Mouse (Mus musculus) C2C12 (cell line): Measurements from ENCODE around the gene Figla.

ENCODE experiments used
- CEBPB ChIP-seq: IDR thresholded peaks from one replicate; pipeline ENCODE4 v1.6.1; 2011; ENCODE audit warnings: low read depth, mild to moderate bottlenecking, control low read depth, moderate library complexity
- CTCF ChIP-seq: IDR thresholded peaks from one replicate; pipeline ENCODE4 v1.5.1; 2011; ENCODE audit not compliant: control insufficient read depth, insufficient read depth, insufficient read length
- MAX ChIP-seq: IDR thresholded peaks from one replicate; pipeline ENCODE4 v1.6.1; 2011; ENCODE audit warnings: mild to moderate bottlenecking, control low read depth
- MYOD1 ChIP-seq: IDR thresholded peaks from one replicate; pipeline ENCODE4 v1.6.1; 2011; ENCODE audit warnings: low read depth; ENCODE audit not compliant: control insufficient read depth, insufficient read length
- USF1 ChIP-seq: IDR thresholded peaks from one replicate; pipeline ENCODE4 v1.6.1; 2011; ENCODE audit warnings: low read depth, mild to moderate bottlenecking, control low read depth, moderate library complexity

DNA sequence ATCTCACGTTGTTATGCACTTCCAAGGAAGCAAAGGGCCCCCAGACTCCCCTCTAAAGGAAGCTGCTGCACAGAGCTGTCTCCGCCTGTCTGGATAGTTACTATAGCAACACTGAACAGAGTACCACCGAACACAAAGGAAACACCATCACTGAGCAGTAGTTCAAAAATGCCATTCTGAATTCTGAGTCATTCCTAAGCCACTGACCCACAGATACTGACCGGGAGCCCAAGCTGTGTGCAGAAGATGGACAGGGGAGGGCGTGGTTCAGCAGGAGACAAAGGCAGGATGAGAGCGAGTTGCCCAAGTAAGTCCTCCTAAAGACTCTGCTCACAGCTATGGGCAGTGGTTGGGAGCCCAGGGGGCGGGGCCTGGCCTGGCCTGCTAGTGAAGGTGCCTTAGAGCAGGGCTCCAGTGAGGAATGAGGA lies 36.1 kb downstream of the Figla start:
- TF ChIP-seq MYOD1 (no peak), CTCF (no peak), USF1 (no peak), MAX (no peak), CEBPB (no peak)
